Mouse (Mus musculus) ovary, postnatal 36 days (tissue): Measurements from ENCODE around the gene Dab1.

Experiments used
- DNase-seq: peaks from one replicate; pipeline ENCODE4 v3.0.0; 2022; ENCODE audit warnings: low spot score, mixed read lengths

Dab1 gene

GRCm38 (mm10) chr4:104729185-104729584 lies 1110.0 kb downstream of the Dab1 start:
- DNase-seq: no peak

- DNase-seq: no peak
These were observed 1127.3 kb downstream of the Dab1 start for GRCm38 (mm10) chr4:104746500-104746899.

- DNase-seq: no peak
These were observed 1134.9 kb downstream of the Dab1 start for GRCm38 (mm10) chr4:104754090-104754489.

GRCm38 (mm10) chr4:104760878-104761624 lies 1141.9 kb downstream of the Dab1 start:
- no peak for DNase-seq

GRCm38 (mm10) chr4:104766065-104766464 lies 1146.9 kb downstream of the Dab1 start, which contains the start of gene C8b:
Gene C8b, plus strand, starts transcription at chr4:104766317.
- no peak for DNase-seq

- DNase-seq: no peak
These were observed 1149.0 kb downstream of the Dab1 start for GRCm38 (mm10) chr4:104768190-104768589.

- DNase-seq: no peak
These were observed 1150.4 kb downstream of the Dab1 start for GRCm38 (mm10) chr4:104769602-104770001.

GRCm38 (mm10) chr4:104770331-104770730 lies 1151.2 kb downstream of the Dab1 start:
- no peak for DNase-seq

- DNase-seq: no peak
These were observed 1156.4 kb downstream of the Dab1 start for GRCm38 (mm10) chr4:104775601-104776000.

- DNase-seq: no peak
These were observed 1160.3 kb downstream of the Dab1 start for GRCm38 (mm10) chr4:104779460-104779859.

GRCm38 (mm10) chr4:104781441-104781840 lies 1162.3 kb downstream of the Dab1 start:
- DNase-seq: no peak

- DNase-seq: no peak
These were observed 1163.2 kb downstream of the Dab1 start for GRCm38 (mm10) chr4:104782346-104782745.

- DNase-seq: no peak
These were observed 1173.0 kb downstream of the Dab1 start for GRCm38 (mm10) chr4:104792111-104792510.
